Comparison of ENCODE assay signal across 23 mouse cellular contexts in genomic region chr10:80763502-80763901, GRCm38 (mm10). TPM values are rescaled to one million over a fixed set of nuclear protein-coding genes. Genes with fewer than 3 reads are reported as not detected.
DNase-seq lines count a peak whose midpoint lies in the region; ATAC-seq lines count a peak whose summit lies in the region.
"Had no signal": no experiment of that assay in that cellular context is flagged by ENCODE, and none has a peak within 500 bp of the region (broad histone marks: within the 10 kb centered on the region; RNA-seq: fewer than 3 reads in every experiment).

No protein-coding gene starts in this region.

- WGBS in forebrain, embryonic 14.5 days, result 84% methylated on average over 2 of the region's 2 CpGs

- no peaks in the 10 kb centered on the region for H3K9me3 ChIP-seq in forebrain, embryonic 14.5 days (replicated peaks; ENCODE audit: control insufficient read depth, low read length)
- H3K9me3 ChIP-seq: forebrain, embryonic 10.5 days; heart, embryonic 12.5 days; limb, embryonic 13.5 days; liver, embryonic 15.5 days; midbrain, embryonic 10.5 days had no signal

- no peaks in the 10 kb centered on the region for H3K4me1 ChIP-seq in forebrain, embryonic 14.5 days (ENCODE audit: control insufficient read depth, insufficient read depth, low read length)

- peaks cover 41% of the 10 kb centered on the region for H3K36me3 ChIP-seq in forebrain, embryonic 14.5 days (ENCODE audit: control insufficient read depth, insufficient read depth, low read length)

- H3K4me3 ChIP-seq in forebrain, embryonic 14.5 days (ENCODE audit: low read depth, low read length), result no peak overlapping the region
- H3K4me3 ChIP-seq: forebrain, embryonic 10.5 days; heart, embryonic 12.5 days; limb, embryonic 13.5 days; liver, embryonic 15.5 days had no signal

- no peak for ATAC-seq in forebrain, embryonic 14.5 days

- no peak overlapping the region for H3K4me2 ChIP-seq in forebrain, embryonic 14.5 days (ENCODE audit: low read length)
- H3K4me2 ChIP-seq: heart, embryonic 12.5 days; hindbrain, embryonic 14.5 days; limb, embryonic 13.5 days; liver, embryonic 15.5 days had no signal

- H3K9ac ChIP-seq in forebrain, embryonic 14.5 days (ENCODE audit: low read length), result no peak overlapping the region
- H3K9ac ChIP-seq: heart, embryonic 12.5 days; hindbrain, embryonic 14.5 days; limb, embryonic 13.5 days; liver, embryonic 15.5 days had no signal

- peak; percentile 68 for DNase-seq in CD4-positive helper T cell, adult 2 months (ENCODE audit: low read depth, low spot score)
- peak; percentile 48 for DNase-seq in NIH3T3 (ENCODE audit: low read depth)
- peak; percentile 65 for DNase-seq in induced T-regulatory cell, adult 2 months (ENCODE audit: low read depth)
- DNase-seq in natural killer cell, adult 2 months (ENCODE audit: low spot score in 2 of 2), result peak; percentile 61 to 81
- no peak for DNase-seq in cerebellum, adult 8-10 months
- DNase-seq in right cerebral cortex, postnatal 10 days (ENCODE audit: low spot score in 2 of 2), result no peak
- no peak for DNase-seq in forebrain, embryonic 14.5 days (ENCODE audit: low spot score)
- DNase-seq: adrenal gland, adult 8-10 months; cerebellum, adult 2 months; kidney, adult 18-20 months; kidney, postnatal 14 days; layer of hippocampus, adult 9-11 months; lung, postnatal 10 days; right cerebral cortex, adult 18-20 months; spleen, adult 18-20 months; thymus, adult 18-20 months had no signal

- H3K27me3 ChIP-seq in forebrain, embryonic 14.5 days (replicated peaks; ENCODE audit: control insufficient read depth, insufficient read depth, low read length), result no peaks in the 10 kb centered on the region
- H3K27me3 ChIP-seq: heart, embryonic 12.5 days; limb, embryonic 13.5 days; liver, embryonic 15.5 days had no signal

- no peak overlapping the region for H3K27ac ChIP-seq in forebrain, embryonic 14.5 days (ENCODE audit: low read depth, low read length)
- H3K27ac ChIP-seq: forebrain, embryonic 10.5 days; hindbrain, embryonic 14.5 days; limb, embryonic 13.5 days; liver, embryonic 15.5 days; midbrain, embryonic 10.5 days had no signal

RNA-seq across cellular contexts. Expression of gene Dot1l, which starts 8.5 kb away (rescaled TPM):
- polyA plus RNA-seq in forebrain, embryonic 14.5 days (2014; fragmentation: Nextera tagmentation; extraction: Ambion mirVana), result 13.6 and 19.3 TPM in 2 replicates

RNA-seq across cellular contexts. Expression of gene Ap3d1, which starts 21.4 kb away (rescaled TPM):
- polyA plus RNA-seq in forebrain, embryonic 14.5 days (2014; fragmentation: Nextera tagmentation; extraction: Ambion mirVana), result 81.0 and 99.5 TPM in 2 replicates

RNA-seq across cellular contexts. Expression of gene Sf3a2, which starts 34.5 kb away (rescaled TPM):
- polyA plus RNA-seq in forebrain, embryonic 14.5 days (2014; fragmentation: Nextera tagmentation; extraction: Ambion mirVana), result 66.6 and 71.7 TPM in 2 replicates

RNA-seq across cellular contexts. Expression of gene Plekhj1, which starts 34.9 kb away (rescaled TPM):
- polyA plus RNA-seq in forebrain, embryonic 14.5 days (2014; fragmentation: Nextera tagmentation; extraction: Ambion mirVana), result 140 and 143 TPM in 2 replicates

RNA-seq across cellular contexts. Expression of gene Amh, which starts 41.5 kb away (rescaled TPM):
- 0.10 TPM in 1 of 2 replicates, not detected in the other for polyA plus RNA-seq in forebrain, embryonic 14.5 days (2014; fragmentation: Nextera tagmentation; extraction: Ambion mirVana)
- polyA plus RNA-seq: hindbrain, embryonic 14.5 days; limb, embryonic 13.5 days; midbrain, embryonic 10.5 days; stomach, embryonic 14.5 days had no signal

Comparison
In these comparisons a context has a peak if more than half of its experiments do, and no peak if none do; other contexts are left out.
1. DNase-seq: peak in CD4-positive helper T cell, adult 2 months (single experiment), NIH3T3 (single experiment), induced T-regulatory cell, adult 2 months (single experiment) and natural killer cell, adult 2 months (2 of 2); none in cerebellum, adult 8-10 months (single experiment), right cerebral cortex, postnatal 10 days (0 of 2) and forebrain, embryonic 14.5 days (single experiment).